Mouse (Mus musculus): ENCODE measurements around the gene Mrnip.

- TF ChIP-seq GATA1 (IDR thresholded peaks at IDR 0.05; ENCODE audit: borderline replicate concordance, low read length): no peak
- TF ChIP-seq FLI1 (IDR thresholded peaks at IDR 0.05; ENCODE audit: low read length): no peak
These were observed 42.6 kb downstream of the Mrnip start for GRCm38 (mm10) chr11:50216724-50217366.
